ENCODE assay signal across 10 mouse cellular contexts in genomic region chr8:120462119-120462551, GRCm38 (mm10).
DNase-seq lines count a peak whose midpoint lies in the region; ATAC-seq and TF ChIP-seq lines count a peak whose summit lies in the region.
"Had no signal": no experiment of that assay in that cellular context is flagged by ENCODE, and none has a peak within 500 bp of the region (broad histone marks: within the 10 kb centered on the region; RNA-seq: fewer than 3 reads in every experiment).

No protein-coding gene starts in this region.

- no peak for TF ChIP-seq POLR2A in lung, adult 2 months (IDR thresholded peaks at IDR 0.05; ENCODE audit: borderline replicate concordance, extremely low read depth, low read depth, low read length)
- TF ChIP-seq POLR2A in olfactory bulb, adult 2 months (IDR thresholded peaks at IDR 0.05; ENCODE audit: insufficient read depth, low read depth, low read length): no peak

- peak overlapping the region; percentile 77 for H3K27ac ChIP-seq in lung, embryonic 15.5 days
- peak overlapping the region; percentile 88 for H3K27ac ChIP-seq in heart, embryonic 13.5 days (replicated peaks)
- 0 out of 2 replicates have a peak overlapping the region, but pooled peaks have one; percentile 9 for H3K27ac ChIP-seq in liver, embryonic 15.5 days (replicated peaks)
- H3K27ac ChIP-seq in olfactory bulb, adult 2 months (ENCODE audit: insufficient read depth, low read depth, low read length): peak overlapping the region; percentile 73; the same call in 1 of the 2 replicates
- H3K27ac ChIP-seq: heart, adult 2 months had no signal

- H3K9ac ChIP-seq in lung, embryonic 15.5 days: no peak overlapping the region
- peak overlapping the region; percentile 64 for H3K9ac ChIP-seq in heart, embryonic 13.5 days
- H3K9ac ChIP-seq in liver, embryonic 15.5 days: no peak overlapping the region

- WGBS in lung, embryonic 15.5 days: 23% methylated on average over 15 of the region's 15 CpGs
- WGBS in lung, adult 2 months: 58% methylated on average over 15 of the region's 15 CpGs
- WGBS in heart, embryonic 13.5 days: 4% methylated on average over 15 of the region's 15 CpGs
- WGBS in liver, embryonic 15.5 days (ENCODE audit: insufficient replicate concordance): 12% methylated on average over 15 of the region's 15 CpGs
- WGBS in olfactory bulb, adult 2 months: 47% methylated on average over 15 of the region's 15 CpGs

- H3K27me3 ChIP-seq in lung, embryonic 15.5 days: no peaks in the 10 kb centered on the region
- peaks cover 12% of the 10 kb centered on the region for H3K27me3 ChIP-seq in heart, embryonic 13.5 days (replicated peaks)
- H3K27me3 ChIP-seq in liver, embryonic 15.5 days: peaks cover 80% of the 10 kb centered on the region

- no peaks in the 10 kb centered on the region for H3K9me3 ChIP-seq in lung, embryonic 15.5 days
- H3K9me3 ChIP-seq in heart, embryonic 13.5 days: no peaks in the 10 kb centered on the region
- no peaks in the 10 kb centered on the region for H3K9me3 ChIP-seq in liver, embryonic 15.5 days (replicated peaks)

- ATAC-seq in lung, embryonic 15.5 days (ENCODE audit: borderline replicate concordance, extremely low read depth, low FRiP score, low TSS enrichment): peak; percentile 55; the same call in 1 of the 2 replicates
- no peak for ATAC-seq in heart, embryonic 13.5 days (ENCODE audit: extremely low read depth, insufficient number of reproducible peaks, low FRiP score, low TSS enrichment)
- ATAC-seq in liver, embryonic 15.5 days (ENCODE audit: insufficient read depth): peak; percentile 20; the same call in 1 of the 2 replicates

- H3K4me3 ChIP-seq in lung, embryonic 15.5 days: no peak overlapping the region
- no peak overlapping the region for H3K4me3 ChIP-seq in lung, adult 2 months (replicated peaks; ENCODE audit: extremely low read depth, low read depth, low read length)
- H3K4me3 ChIP-seq in heart, embryonic 13.5 days: peak overlapping the region; percentile 13
- H3K4me3 ChIP-seq in liver, embryonic 15.5 days (replicated peaks): no peak overlapping the region
- H3K4me3 ChIP-seq in olfactory bulb, adult 2 months (ENCODE audit: insufficient read depth, low read depth, low read length): no peak overlapping the region
- H3K4me3 ChIP-seq: heart, adult 2 months had no signal

- H3K4me1 ChIP-seq in lung, embryonic 15.5 days: peaks cover 93% of the 10 kb centered on the region
- H3K4me1 ChIP-seq in lung, adult 2 months (ENCODE audit: control insufficient read depth, insufficient read depth, low read length): peaks cover 19% of the 10 kb centered on the region
- peaks cover 73% of the 10 kb centered on the region for H3K4me1 ChIP-seq in heart, embryonic 13.5 days
- H3K4me1 ChIP-seq in liver, embryonic 15.5 days (replicated peaks): peaks cover 53% of the 10 kb centered on the region
- peaks cover 69% of the 10 kb centered on the region for H3K4me1 ChIP-seq in olfactory bulb, adult 2 months (ENCODE audit: control insufficient read depth, insufficient read depth, low read length)

- H3K36me3 ChIP-seq in lung, embryonic 15.5 days: no peaks in the 10 kb centered on the region
- H3K36me3 ChIP-seq in heart, embryonic 13.5 days: no peaks in the 10 kb centered on the region
- no peaks in the 10 kb centered on the region for H3K36me3 ChIP-seq in liver, embryonic 15.5 days (replicated peaks)

- no peak for TF ChIP-seq CTCF in lung, adult 2 months (IDR thresholded peaks at IDR 0.05; ENCODE audit: insufficient read depth, low read length)
- no peak for TF ChIP-seq CTCF in olfactory bulb, adult 2 months (IDR thresholded peaks at IDR 0.05; ENCODE audit: insufficient read depth, low read depth, low read length)

- peak overlapping the region; percentile 19 for H3K4me2 ChIP-seq in lung, embryonic 15.5 days
- H3K4me2 ChIP-seq in heart, embryonic 13.5 days: peak overlapping the region; percentile 49
- H3K4me2 ChIP-seq in liver, embryonic 15.5 days: peak overlapping the region; percentile 20

- no peak for DNase-seq in lung, adult 2 months
- DNase-seq in ovary, postnatal 14 days (ENCODE audit: low spot score): no peak
- no peak for DNase-seq in embryo, embryonic 10.5 days (ENCODE audit: low spot score)
- DNase-seq in layer of hippocampus, adult 11-12 months (ENCODE audit: low spot score): no peak
- DNase-seq: embryo, embryonic 11 days had no signal

Comparison
In these comparisons a context has a peak if more than half of its experiments do, and no peak if none do; other contexts are left out.
1. H3K27ac ChIP-seq: peak in every context shown above with its lines; median percentile 88 in heart, embryonic 13.5 days; 77 in lung, embryonic 15.5 days; 73 in olfactory bulb, adult 2 months; 9 in liver, embryonic 15.5 days.